Mouse (Mus musculus) heart, postnatal 0 days (tissue): ENCODE data around the gene Raly.

ENCODE experiments used
- CTCF ChIP-seq: IDR thresholded peaks from 2 replicates; pipeline ENCODE4 v1.5.1; 2016; ENCODE audit warnings: antibody characterized with exemption, control low read depth, low read depth
- EP300 ChIP-seq: IDR thresholded peaks from 2 replicates; pipeline ENCODE4 v1.6.1; 2016; ENCODE audit warnings: antibody characterized with exemption, low read depth

DNA sequence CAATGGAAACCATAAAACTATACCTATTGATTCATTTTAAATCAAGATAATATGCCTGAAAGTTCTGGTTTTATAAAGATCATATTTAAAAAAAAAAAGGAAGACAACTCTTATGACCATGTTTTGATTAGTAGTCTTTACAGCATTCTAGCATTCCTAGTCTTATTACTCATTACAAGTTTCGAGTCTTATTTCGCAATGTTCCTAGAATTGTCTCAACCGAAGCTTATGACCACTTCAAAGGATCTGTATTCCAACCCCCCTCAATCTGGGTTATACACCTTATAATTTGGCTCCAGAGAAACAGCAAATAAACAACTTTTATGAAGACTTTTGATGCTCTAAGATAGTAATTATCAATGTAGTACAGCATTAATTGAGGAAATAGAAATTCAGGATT, 111.2 kb downstream of the Raly start:
- TF ChIP-seq CTCF = no peak
- TF ChIP-seq EP300 = no peak
